Mouse (Mus musculus): Measurements from ENCODE around the gene Lactbl1.

GRCm38 (mm10) chr4:136613657-136614056 is 8.8 kb upstream of the Lactbl1 start:
- TF ChIP-seq CTCF (IDR thresholded peaks at IDR 0.05; ENCODE audit: insufficient read depth, low read depth, low read length), result no peak
- no peak for TF ChIP-seq POLR2A (IDR thresholded peaks at IDR 0.05; ENCODE audit: insufficient read depth, low read depth, low read length)
